Mouse (Mus musculus): ENCODE results near the gene St8sia6.
"Not testable (repeated sequence)": the region's sequence is repeated elsewhere in the genome, so short reads cannot be mapped to it uniquely, and the experiment has no call there.

Gene St8sia6

DNA sequence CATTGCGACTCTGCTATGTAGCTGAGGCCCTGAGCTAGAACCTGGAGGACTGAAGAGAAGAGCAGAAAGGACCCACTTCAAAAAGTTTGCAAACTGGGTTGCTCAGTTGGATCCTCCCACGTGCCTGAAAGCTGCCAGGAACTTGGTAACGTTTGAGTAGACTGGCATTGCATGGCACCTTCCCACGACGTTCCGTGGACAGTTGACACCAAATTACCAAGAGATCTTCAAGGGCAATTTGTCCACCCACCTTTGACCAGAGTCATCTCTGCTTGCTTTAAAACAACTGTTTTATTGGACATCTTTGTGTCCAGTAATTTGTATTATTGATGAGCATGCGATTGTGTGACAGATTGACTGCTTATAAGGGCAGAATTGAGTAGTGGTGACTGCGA is at the start of gene St8sia6:
Gene St8sia6 (minus strand): TSS at position 96 of the 395 bp plus-strand sequence.
- DNase-seq = no peak

DNA sequence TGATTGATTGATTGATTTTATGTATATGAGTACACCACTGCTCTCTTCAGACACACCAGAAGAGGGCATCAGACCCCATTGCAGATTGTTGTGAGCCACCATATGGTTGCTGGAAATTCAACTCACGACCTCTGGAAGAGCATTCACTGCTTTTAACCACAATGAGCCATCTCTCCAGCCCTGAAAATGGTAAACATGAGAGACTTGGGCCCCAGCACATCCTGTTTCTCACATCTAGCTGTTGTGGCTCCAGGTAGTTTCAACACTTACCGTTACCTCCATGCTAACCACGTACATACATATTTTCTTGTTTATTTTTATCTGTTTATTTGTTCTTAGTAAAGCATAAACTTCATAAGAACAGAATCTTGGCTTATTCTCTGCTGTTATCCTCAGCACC is 42.4 kb upstream of the St8sia6 start:
- DNase-seq = no peak

DNA sequence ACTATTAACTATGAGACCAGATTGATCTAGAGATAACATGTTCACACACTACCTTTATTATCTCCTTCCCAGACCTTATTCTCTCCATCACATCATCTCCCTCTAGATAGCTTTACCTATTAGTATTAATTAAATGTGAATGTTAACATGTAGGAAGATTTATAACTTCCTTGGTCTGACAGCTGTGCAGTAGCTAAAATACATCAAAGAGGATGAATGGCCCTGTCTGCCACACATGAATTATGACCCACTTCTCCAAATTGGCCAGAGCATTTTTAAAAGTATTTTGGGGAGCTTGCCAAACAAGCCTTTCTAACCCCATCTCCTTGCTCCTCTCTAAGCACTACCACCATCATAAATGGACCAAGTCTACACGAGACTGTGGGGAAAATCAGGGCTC is 41.1 kb upstream of the St8sia6 start:
- no peak for DNase-seq

DNA sequence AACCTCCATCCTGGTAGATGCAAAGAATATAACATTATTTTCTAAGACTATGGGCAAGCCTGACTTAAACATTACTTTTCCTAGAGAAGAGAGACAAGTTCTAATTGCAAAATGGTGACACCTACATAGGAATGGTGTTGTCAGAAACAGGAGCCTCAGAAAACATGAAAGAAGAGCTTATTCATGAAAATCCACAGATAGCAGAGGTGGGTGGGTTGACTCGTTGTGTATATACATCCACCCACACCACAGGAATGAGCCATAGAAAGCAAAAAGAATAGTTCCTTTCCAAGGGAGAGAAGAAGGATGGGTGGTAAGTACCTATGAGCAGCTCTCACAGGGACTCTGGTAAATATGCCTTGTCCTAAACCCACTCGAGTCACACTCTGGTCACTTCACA is 22.8 kb upstream of the St8sia6 start:
- DNase-seq = no peak

DNA sequence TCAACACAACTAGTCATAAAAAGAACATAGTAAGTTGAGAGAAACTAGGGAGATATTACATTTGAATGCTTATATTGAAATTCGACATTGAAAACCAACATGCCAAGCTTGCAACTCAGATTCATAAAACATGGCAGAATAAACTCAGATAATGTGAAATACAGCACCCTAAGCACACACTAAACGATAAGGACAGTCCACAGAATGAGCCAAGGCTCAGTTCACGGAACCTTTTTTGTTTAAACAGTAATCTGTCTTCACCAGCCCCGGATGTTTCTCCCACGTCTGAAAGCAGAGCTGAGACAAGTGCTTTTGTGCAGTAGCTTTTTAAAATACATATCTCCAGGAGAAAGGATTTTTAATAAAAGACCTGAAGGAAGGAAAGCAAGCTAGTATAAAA is 14.7 kb upstream of the St8sia6 start:
- DNase-seq = no peak

DNA sequence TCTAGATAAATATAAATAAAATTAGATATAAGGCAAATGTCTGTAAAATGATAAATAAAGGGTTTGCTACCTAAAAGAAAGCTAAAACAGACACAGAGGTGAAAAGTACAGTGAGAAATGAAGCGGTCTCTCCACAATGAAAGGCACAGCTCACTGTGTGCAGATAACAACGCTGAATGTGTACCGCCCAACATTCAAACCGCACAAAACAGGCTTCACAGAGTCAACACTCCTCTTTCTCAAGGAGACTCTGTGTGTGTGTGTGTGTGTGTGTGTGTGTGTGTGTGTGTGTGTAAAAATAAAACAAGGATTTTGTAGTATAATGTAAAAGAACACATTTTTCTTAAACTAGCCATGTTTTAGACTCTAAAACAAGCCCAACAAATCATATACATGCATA is 14.1 kb upstream of the St8sia6 start:
- DNase-seq = no peak

DNA sequence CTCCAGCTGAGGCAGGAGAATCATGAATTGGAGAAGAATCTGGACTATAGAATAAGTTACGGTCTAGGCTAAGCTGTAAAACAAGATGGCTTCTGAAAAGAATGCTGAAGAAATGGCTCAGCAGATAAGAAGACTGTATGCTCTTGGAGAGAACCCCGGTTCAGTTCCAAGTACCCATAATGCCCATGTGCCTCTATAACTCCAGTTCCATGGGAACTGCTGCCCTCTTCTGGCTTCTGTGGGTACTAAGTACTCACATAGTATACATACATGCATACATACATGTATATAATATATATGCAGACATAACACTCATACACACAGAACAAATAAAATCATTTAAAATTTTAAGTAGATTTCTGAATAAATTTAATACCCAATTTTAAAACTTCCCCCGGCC is 12.3 kb upstream of the St8sia6 start:
- no peak for DNase-seq

DNA sequence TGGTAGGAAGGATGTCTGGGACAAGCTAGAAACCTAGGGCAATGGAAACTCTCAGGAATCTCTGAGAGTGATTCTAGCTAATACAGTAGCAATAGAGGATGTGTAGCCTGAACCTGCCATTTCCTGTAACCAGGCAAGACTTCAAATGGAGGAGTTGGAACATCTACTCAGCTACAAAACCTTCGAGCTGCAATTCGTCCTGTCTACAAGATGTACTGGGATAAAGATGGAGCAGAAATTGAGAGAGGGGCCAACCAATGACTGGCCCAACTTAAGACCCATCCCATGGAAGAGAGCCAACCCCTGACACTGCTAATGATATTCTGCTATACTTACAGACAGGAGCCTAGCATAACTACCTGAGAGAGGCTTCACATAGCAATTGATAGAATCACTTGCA is 6.8 kb upstream of the St8sia6 start:
- no peak for DNase-seq

DNA sequence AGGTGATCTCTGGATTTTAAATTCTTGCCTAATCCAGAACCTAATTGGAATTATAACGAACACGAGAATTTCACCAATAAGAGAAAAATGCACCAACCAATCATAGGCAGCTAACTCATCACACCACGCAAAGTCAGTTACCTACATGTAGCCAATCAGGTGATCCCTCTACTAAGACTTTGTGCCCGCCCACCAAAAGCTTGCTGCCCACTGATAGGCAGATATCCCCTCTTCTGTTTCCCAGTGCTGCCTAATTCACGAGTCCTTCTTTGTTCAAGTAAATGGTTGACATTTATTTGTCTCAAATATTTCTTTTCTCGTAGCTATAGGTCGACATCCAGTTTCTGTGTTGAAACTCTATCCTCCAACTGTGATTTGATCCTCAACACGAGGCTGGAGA is 582 bp upstream of the St8sia6 start:
- no peak for DNase-seq

DNA sequence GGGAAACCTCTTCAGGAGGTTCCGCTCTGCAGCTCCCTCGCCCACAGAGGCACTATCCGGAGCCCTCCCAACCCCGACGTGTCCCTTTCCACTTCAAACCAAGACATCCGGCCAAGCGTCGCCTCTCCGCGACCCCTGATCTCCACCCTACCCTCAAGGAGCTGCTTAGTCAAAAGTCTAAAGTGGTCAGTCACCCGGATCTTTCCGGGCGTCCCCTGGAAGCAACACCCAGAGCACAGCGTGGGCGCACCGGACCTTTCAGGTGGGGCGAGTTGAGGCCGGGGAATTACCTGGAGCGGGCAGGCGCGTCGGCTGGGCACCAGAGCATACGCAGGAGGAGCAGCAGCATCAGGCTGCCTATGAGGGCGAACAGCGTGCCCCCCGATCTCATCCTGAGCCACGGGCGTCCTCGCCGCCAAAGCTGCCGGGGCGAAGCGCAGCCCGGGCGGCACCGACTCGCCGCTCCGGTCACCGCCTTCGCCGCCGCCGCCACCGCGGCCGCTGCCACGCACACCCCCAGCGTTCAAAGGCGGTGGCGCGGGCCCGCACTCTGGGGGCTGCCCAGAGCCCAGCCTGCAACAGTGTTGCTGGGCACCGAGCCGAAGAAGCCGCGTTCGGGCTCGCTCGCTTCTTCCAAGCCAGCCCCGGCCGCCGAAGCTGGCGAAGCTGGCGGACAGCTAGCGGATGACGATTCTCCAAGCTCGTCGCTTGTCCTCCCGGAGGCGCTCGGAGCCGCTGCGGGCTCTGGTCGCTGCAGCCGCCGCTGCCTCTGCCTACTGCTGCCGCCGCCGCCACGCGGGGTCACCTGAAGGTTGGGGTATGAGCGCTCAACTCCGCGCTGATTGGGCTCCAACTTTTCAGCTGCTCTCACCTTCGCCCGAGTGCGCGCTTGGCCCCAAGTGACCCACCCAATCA is 553 bp downstream of the St8sia6 start:
- no peak for DNase-seq

DNA sequence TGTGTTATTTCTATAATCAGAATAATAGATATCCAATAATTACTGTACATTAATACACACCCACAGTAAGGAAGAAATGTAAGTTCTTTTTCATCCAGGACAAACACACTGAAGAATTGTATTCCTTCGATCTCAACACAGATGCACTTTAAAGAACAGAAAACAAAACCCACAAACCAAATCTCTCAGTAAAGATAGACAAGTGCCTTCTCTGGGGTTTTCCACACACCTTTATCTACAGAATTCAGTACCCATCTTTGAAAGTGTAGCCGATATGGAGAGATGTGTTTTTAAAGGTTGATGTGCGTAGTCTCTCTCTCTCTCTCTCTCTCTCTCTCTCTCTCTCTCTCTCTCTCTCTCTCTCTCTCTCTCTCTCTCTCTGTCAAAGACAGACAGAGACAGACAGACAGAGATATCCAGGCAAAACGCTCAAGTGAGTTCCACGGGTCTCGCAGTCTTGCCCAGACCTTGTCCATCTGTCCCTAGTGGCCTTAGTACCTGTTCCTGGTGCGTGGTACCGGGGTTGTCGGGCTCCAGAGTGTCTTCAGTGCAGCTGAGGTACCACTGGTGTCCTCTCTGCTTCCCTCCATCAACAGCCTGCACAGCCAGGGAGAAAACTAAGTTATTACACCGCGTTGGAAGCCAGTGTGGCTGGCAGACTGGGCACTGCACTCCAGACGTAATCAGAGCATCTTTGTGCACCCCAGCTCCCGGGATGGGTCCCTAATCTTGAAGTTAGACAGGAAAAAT is 1.4 kb downstream of the St8sia6 start:
- DNase-seq = no peak

DNA sequence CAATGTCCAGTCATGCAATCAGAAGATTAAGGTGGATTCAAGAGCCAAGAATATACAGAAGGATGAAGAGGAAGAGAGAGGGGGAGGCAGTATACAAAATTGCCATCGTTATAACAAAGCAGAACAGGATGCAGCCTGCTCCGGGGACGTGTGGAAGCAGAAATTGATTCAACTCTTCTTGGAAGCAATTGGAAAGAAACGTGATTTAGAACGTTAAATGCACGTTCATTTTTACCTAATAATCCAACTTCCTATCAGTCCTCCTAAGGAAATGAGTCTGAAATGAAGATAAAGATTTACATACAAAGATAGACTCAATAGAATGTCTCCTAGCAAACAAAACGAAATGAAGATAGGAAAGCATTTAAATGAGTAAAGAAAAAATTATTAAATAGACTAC is 2.3 kb downstream of the St8sia6 start:
- no peak for DNase-seq

DNA sequence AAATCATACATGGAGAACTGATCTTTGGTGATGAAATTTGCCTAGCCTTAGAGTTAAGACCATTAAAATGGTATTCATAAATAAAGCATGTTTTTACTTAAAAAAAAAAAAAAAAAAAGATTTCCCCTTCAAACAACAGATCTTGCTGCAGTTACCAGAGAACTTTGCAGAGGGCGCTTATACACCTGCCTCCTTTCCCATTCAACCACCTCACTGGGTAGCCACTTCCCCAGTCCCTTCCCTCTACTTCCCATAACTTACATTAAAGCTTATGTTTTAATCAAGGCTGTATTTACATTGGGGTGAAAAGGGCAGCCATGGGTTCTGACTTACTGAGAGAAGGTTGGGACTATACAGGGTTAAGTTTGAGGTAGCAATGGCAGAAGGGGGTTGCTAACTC is 4.5 kb downstream of the St8sia6 start:
- DNase-seq = no peak

DNA sequence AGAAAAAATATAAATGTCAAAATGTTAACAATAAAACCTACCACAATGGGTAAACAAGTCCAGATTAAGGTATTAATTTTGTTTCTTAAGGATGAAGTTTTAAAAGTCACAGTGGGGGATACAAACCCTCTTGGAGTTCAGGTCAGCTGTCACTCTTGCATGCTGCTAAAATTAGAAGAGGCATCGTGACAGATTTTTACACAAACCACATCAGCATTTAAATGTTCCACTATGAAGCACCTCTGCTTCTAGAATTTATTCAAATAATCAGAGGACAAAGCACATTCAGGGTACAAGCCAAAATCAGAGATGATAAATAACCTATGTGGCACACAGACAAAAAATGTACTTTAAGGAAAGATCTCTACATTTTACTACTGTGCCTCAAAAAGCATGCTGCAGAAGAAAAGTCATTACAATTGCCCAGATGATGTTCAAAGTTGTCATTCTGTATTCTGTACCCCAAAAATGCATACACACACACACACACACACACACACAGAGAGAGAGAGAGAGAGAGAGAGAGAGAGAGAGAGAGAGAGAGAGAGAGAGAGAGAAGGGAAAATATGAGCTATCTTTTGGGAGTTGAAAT is 7.2 kb downstream of the St8sia6 start:
- no peak for DNase-seq

DNA sequence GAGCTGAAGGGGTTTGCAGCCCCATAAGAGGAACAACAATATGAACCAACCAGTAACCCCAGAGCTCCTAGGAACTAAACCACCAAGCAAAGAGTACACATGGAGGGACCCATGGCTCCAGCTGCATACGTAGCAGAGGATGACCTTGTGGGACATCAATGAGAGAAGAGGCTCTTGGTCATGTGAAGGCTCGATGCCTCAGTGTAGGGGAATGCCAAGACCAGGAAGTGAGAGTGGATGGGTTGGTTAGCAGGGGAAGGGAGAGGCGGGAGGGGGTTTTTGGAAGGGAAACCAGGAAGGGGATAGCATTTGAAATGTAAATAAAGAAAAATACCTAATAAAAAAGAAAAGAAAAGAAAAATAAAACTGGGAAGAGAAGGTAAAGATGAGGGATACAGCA is 7.9 kb downstream of the St8sia6 start:
- not testable (repeated sequence) for DNase-seq

DNA sequence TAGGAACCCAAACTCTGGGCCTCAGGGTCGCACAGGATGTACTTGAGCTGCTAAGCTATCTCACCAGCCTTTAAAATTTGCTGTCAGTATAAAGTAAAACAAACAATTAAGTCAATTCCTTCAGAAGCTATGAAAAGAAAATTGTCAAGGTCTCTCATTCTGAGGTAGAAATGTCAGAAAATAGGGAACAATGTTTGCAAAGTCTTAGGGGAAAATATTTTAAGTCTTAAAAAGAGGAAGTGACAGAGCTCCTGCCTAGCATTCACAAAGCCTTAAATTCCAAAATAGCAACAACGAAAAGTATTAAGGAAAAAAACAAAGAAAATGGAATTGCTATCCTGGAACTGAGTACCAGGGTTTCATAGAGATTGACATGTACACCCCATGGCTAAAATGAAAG is 8.6 kb downstream of the St8sia6 start:
- no peak for DNase-seq

DNA sequence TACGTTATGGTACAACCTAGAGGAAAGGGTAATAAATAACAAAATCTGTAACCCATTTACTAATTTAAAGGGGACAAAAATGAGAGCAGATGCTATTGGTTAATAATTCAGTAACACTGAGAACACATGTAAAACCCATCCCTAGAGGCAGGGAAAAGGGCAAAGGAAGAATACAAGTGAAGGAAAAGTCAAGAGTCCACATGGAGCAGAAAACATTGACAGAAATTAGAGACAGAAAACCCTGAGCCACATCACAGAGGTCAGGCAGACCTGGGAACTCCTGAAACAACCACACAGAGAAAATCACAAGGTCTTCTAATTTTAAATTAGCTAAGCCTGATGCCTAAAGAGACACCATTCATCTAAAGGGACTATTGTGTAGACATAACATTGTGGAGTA is 9.4 kb downstream of the St8sia6 start:
- DNase-seq = no peak

DNA sequence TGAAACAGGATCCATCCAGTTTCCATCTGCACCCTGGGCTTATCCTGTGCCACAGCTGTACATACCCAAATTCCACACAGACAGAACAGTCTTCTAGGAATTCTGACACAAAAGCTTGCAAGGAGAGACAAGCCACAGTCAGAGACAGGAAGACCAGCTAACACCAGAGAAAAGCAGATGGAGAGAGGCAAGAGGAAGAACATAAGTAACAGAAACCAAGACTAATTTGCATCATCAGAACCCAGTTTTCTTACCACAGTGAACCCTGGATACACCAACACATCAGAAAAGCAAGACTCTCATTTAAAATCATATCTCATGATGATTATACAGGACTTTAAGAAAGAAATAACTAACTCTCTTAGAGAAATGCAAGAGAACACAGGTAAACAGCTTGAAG is 16.8 kb downstream of the St8sia6 start:
- DNase-seq = no peak

DNA sequence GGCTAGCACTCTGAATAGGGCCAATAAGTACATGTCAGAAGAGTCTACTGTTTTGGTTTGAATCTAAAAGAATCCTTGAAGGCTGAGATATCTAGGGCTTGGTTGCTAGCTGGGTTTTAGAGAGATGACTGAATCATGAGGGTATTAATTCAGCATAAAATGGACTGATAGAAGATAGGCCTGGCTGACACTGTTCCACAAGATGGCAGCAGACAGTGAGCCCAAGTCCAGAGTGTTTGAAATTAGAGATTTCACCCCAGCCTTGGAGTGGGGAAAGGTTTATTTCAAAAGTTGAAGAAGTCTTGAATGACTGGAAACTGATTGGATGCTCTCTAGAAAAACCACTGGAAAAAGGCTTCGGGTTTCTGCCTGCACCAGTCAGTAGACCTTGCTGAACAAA is 17.4 kb downstream of the St8sia6 start:
- no peak for DNase-seq

DNA sequence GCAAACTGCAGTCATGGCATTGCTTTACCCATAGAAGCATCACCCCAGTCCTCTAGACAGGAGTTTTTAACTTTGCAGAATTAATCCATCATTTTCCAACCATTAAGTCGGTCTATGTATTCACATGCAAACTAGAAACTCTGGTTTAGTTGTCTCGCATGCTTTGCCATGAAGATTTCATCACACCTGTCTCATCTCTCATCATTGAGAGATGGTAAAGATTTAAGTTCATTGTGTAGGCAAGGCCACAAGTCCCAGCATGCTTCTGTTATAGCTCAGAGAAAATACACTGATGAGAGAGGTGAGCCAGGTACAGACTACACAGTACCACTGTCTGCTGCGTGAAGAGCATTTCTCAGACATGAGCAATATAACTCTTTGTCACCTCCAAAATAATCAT is 18.8 kb downstream of the St8sia6 start:
- no peak for DNase-seq

DNA sequence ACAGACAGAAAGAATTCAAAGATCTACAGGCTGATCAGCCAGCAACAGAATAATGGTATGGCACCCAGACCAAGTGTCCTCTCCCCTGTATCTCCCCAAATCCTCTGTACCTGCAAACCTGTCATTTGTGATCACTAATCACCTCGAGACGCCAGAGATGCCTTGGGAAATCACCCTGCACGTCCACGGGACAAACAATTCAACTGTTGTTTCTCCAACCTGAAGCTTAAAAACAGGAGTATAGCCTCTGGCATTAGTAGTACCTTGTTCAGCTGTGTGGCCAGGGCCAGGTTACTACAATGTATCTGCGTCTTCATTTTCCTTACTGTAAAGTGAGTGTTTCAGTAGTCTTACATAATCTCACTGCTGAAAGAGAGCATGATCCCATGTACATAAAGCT is 25.3 kb downstream of the St8sia6 start:
- no peak for DNase-seq

DNA sequence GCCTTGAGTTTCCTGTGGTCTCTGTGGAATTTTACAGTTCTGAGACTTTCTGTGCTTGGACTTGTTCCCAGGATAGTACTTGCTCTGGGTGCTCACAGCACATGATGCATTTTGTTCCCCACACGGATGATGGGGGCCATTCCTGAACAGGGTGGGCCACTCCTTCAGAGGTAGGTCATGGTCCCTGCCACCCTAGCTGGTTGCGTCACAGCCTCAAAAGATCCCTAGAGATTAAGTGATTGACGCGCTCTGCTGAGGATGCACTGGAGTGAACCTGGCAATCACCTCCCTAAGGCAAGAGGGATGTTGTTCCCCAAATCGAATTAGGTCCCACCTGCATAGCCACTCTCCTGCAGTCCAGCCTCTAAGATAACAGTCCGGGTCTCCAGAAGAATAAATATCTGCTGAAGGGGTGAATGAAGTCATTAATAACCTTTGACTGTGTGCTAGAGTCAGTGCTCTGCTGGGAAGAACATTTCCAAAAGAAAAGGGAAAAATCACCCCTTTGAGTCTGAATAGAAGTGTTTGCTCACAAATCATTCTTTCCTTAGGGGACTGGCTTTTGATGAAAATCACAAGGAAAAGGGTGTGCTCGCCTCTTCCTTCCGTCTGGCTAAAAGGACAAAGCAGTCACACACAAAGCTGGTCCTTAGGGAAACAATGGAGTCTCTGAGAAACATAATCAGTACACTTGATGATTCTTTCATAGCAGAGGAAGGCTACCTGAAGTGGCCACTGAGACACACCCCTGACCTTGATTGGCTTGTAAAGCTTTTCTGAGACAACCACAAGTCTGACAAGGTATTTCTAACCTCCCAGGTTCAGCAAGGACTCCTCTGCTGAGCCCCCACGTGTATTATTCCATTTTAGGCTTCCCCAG is 26.1 kb downstream of the St8sia6 start:
- DNase-seq = no peak

DNA sequence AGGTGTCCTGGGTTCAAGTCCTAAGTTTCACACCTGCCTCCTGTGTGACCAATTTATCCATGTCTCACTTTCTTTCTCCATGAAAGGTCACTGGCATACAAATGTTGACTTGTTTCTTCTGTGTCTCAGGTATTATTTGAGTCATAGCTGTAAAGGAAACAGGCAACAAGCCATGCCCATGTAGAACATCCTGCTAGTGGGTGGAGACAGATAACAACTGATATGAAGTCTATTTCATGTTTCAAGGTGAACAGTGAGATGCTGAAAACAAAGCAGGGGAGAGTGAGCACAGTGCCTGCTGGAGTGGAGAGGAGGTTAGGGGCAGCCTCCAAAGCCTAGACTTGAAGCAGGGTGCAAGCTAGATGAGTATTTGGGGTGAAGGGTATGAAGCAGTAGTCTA is 33.5 kb downstream of the St8sia6 start:
- no peak for DNase-seq
